Mouse (Mus musculus) forebrain, embryonic 11.5 days (tissue): ENCODE data around the gene 4933416C03Rik. TPM values are rescaled to one million over a fixed set of nuclear protein-coding genes. Genes with fewer than 3 reads are reported as not detected.

Experiments used
- ATAC-seq: fragments of 200-750 bp; cut with Nextera tagmentation; replicated peaks from 2 replicates; pipeline ENCODE4 v1.8.0; 2017; ENCODE audit warnings: moderate TSS enrichment; ENCODE audit not compliant: low FRiP score
- DNase-seq: peaks from one replicate; pipeline ENCODE4 v3.0.0-alpha.2; 2017; ENCODE audit warnings: low spot score
- H3K27ac ChIP-seq: fragments of 300-500 bp; sonication (generic); 2 replicates; pipeline ENCODE4 v1.5.1; 2014; ENCODE audit warnings: low read depth, low read length
- H3K27me3 ChIP-seq: fragments of 300-500 bp; sonication (generic); 2 replicates; pipeline ENCODE4 v1.6.1; 2014; ENCODE audit warnings: mild to moderate bottlenecking, low read length, mixed read lengths; ENCODE audit not compliant: control insufficient read depth, insufficient read depth
- H3K36me3 ChIP-seq: fragments of 300-500 bp; sonication (generic); 2 replicates; pipeline ENCODE4 v1.6.1; 2014; ENCODE audit warnings: mild to moderate bottlenecking, low read length, moderate library complexity, mixed read lengths; ENCODE audit not compliant: control insufficient read depth, insufficient read depth
- H3K4me1 ChIP-seq: fragments of 300-500 bp; sonication (generic); replicated peaks from 2 replicates; pipeline ENCODE4 v1.6.1; 2014; ENCODE audit warnings: low read length, mixed read lengths; ENCODE audit not compliant: control insufficient read depth, insufficient read depth
- H3K4me2 ChIP-seq: fragments of 300-500 bp; sonication (generic); 2 replicates; pipeline ENCODE4 v1.6.1; 2014; ENCODE audit warnings: low read depth, mild to moderate bottlenecking, low read length, moderate library complexity, mixed read lengths; ENCODE audit not compliant: severe bottlenecking
- H3K4me3 ChIP-seq: fragments of 300-500 bp; sonication (generic); 2 replicates; pipeline ENCODE4 v1.5.1; 2014; ENCODE audit warnings: low read depth, low read length
- H3K9ac ChIP-seq: fragments of 300-500 bp; sonication (generic); 2 replicates; pipeline ENCODE4 v1.6.1; 2014; ENCODE audit warnings: low read length
- H3K9me3 ChIP-seq: fragments of 300-500 bp; sonication (generic); 2 replicates; pipeline ENCODE4 v1.6.1; 2016; ENCODE audit warnings: low read length, mixed read lengths; ENCODE audit not compliant: control insufficient read depth
- WGBS: fragments of 180-500 bp; shearing (Covaris S2); extraction: QIAGEN DNeasy Blood & Tissue Kit; methylation state at CpG from one replicate; pipeline ENCODE4 v1.1.7; 2014; 5-methylcytosine and 5-hydroxymethylcytosine counted together
- polyA plus RNA-seq: library from polyadenylated mRNA; unstranded; fragments of >200 nt; fragmentation: Nextera tagmentation; extraction: Ambion mirVana; gene quantifications from 2 replicates; pipeline ENCODE4 v1.2.1, GENCODE M21; 2014

Gene 4933416C03Rik
- polyA plus RNA-seq, 1 experiment from 2014 or later = not detected

GRCm38 (mm10) chr10:116108176-116108575 lies 5.5 kb downstream of the 4933416C03Rik start:
- Histone ChIP-seq H3K9me3 (no peaks in the 10 kb centered on the region), H3K36me3 (no peaks in the 10 kb centered on the region), H3K27ac (no peak overlapping the region), H3K4me2 (no peak overlapping the region), H3K9ac (no peak overlapping the region), H3K4me3 (no peak overlapping the region), H3K4me1 (no peaks in the 10 kb centered on the region), H3K27me3 (no peaks in the 10 kb centered on the region)
- WGBS = 78% methylated on average over 4 of the region's 4 CpGs
- ATAC-seq (no peak), DNase-seq (no peak)

- Histone ChIP-seq H3K9ac (no peak overlapping the region), H3K9me3 (no peaks in the 10 kb centered on the region), H3K36me3 (no peaks in the 10 kb centered on the region), H3K4me3 (no peak overlapping the region), H3K4me2 (no peak overlapping the region), H3K27me3 (no peaks in the 10 kb centered on the region), H3K4me1 (no peaks in the 10 kb centered on the region), H3K27ac (no peak overlapping the region)
- no peak for ATAC-seq
- 87% methylated on average over 7 of the region's 7 CpGs for WGBS
- DNase-seq = no peak
Observed at GRCm38 (mm10) chr10:116098470-116098869, 15.2 kb downstream of the 4933416C03Rik start.

- Histone ChIP-seq H3K9me3 (no peaks in the 10 kb centered on the region), H3K36me3 (no peaks in the 10 kb centered on the region), H3K27ac (no peak overlapping the region), H3K9ac (no peak overlapping the region), H3K4me2 (no peak overlapping the region), H3K27me3 (no peaks in the 10 kb centered on the region), H3K4me3 (no peak overlapping the region), H3K4me1 (no peaks in the 10 kb centered on the region)
- ATAC-seq = no peak
- no peak for DNase-seq
- 92% methylated on average over 13 of the region's 13 CpGs for WGBS
Observed at GRCm38 (mm10) chr10:116096466-116096865, 17.3 kb downstream of the 4933416C03Rik start.

- Histone ChIP-seq H3K9me3 (no peaks in the 10 kb centered on the region), H3K9ac (no peak overlapping the region), H3K36me3 (no peaks in the 10 kb centered on the region), H3K27ac (no peak overlapping the region), H3K4me2 (no peak overlapping the region), H3K4me3 (no peak overlapping the region), H3K27me3 (no peaks in the 10 kb centered on the region), H3K4me1 (no peaks in the 10 kb centered on the region)
- 31% methylated on average over 3 of the region's 3 CpGs for WGBS
- no peak for ATAC-seq
- no peak for DNase-seq
Observed at GRCm38 (mm10) chr10:116083965-116084364, 29.8 kb downstream of the 4933416C03Rik start.

- Histone ChIP-seq H3K4me3 (no peak overlapping the region), H3K4me2 (no peak overlapping the region), H3K27ac (no peak overlapping the region), H3K36me3 (no peaks in the 10 kb centered on the region), H3K27me3 (no peaks in the 10 kb centered on the region), H3K4me1 (no peaks in the 10 kb centered on the region), H3K9ac (no peak overlapping the region), H3K9me3 (no peaks in the 10 kb centered on the region)
- DNase-seq (no peak), ATAC-seq (no peak)
- WGBS = 95% methylated on average over 6 of the region's 6 CpGs
Observed at GRCm38 (mm10) chr10:116080841-116081240, 32.9 kb downstream of the 4933416C03Rik start.

GRCm38 (mm10) chr10:116079396-116079795 lies 34.3 kb downstream of the 4933416C03Rik start:
- no peak overlapping the region for H3K9ac ChIP-seq
- H3K27ac ChIP-seq = no peak overlapping the region
- no peaks in the 10 kb centered on the region for H3K36me3 ChIP-seq
- no peak for ATAC-seq
- 41% methylated on average over 7 of the region's 7 CpGs for WGBS
- H3K4me2 ChIP-seq = no peak overlapping the region
- no peak overlapping the region for H3K4me3 ChIP-seq
- no peaks in the 10 kb centered on the region for H3K9me3 ChIP-seq
- H3K27me3 ChIP-seq = no peaks in the 10 kb centered on the region
- H3K4me1 ChIP-seq = no peaks in the 10 kb centered on the region
- DNase-seq = no peak

GRCm38 (mm10) chr10:116078636-116079035 lies 35.1 kb downstream of the 4933416C03Rik start:
- H3K36me3 ChIP-seq = no peaks in the 10 kb centered on the region
- H3K9me3 ChIP-seq = no peaks in the 10 kb centered on the region
- no peak overlapping the region for H3K4me2 ChIP-seq
- H3K4me1 ChIP-seq = no peaks in the 10 kb centered on the region
- no peaks in the 10 kb centered on the region for H3K27me3 ChIP-seq
- H3K4me3 ChIP-seq = no peak overlapping the region
- H3K9ac ChIP-seq = no peak overlapping the region
- ATAC-seq = no peak
- DNase-seq = no peak
- 88% methylated on average over 5 of the region's 5 CpGs for WGBS
- H3K27ac ChIP-seq = no peak overlapping the region

- Histone ChIP-seq H3K4me1 (no peaks in the 10 kb centered on the region), H3K27ac (no peak overlapping the region), H3K9ac (no peak overlapping the region), H3K9me3 (no peaks in the 10 kb centered on the region), H3K27me3 (no peaks in the 10 kb centered on the region), H3K4me2 (no peak overlapping the region), H3K36me3 (no peaks in the 10 kb centered on the region), H3K4me3 (no peak overlapping the region)
- ATAC-seq = no peak
- 88% methylated on average over 5 of the region's 5 CpGs for WGBS
- no peak for DNase-seq
Observed at GRCm38 (mm10) chr10:116075954-116076353, 37.8 kb downstream of the 4933416C03Rik start.
